Mouse (Mus musculus) spleen, adult 2 months (tissue): ENCODE data around the gene Fis1. TPM values are rescaled to one million over a fixed set of nuclear protein-coding genes. Genes with fewer than 3 reads are reported as not detected.

ENCODE experiments used
- DNase-seq, 2 experiments: peaks; one replicate each; pipeline versions ENCODE4 v3.0.0 to v3.0.0-alpha.2; 2012 to 2021; ENCODE audit warnings: low spot score in 2 of 2, low read depth in 1 of 2
- H3K27ac ChIP-seq: fragments of 200-500 bp; 2 replicates; pipeline ENCODE4 v1.5.1; 2012; ENCODE audit warnings: low read length, inconsistent platforms; ENCODE audit not compliant: insufficient read depth
- H3K27me3 ChIP-seq: fragments of 200-500 bp; 2 replicates; pipeline ENCODE4 v1.6.1; 2012; ENCODE audit warnings: mild to moderate bottlenecking, moderate library complexity, low read length, inconsistent platforms; ENCODE audit not compliant: control insufficient read depth, insufficient read depth
- H3K36me3 ChIP-seq: fragments of 200-500 bp; 2 replicates; pipeline ENCODE4 v1.6.1; 2012; ENCODE audit warnings: mild to moderate bottlenecking, low read length, inconsistent platforms; ENCODE audit not compliant: control insufficient read depth, insufficient read depth
- H3K4me1 ChIP-seq: fragments of 200-500 bp; 2 replicates; pipeline ENCODE4 v1.6.1; 2011; ENCODE audit warnings: inconsistent platforms; ENCODE audit not compliant: control insufficient read depth, insufficient read depth, insufficient read length
- H3K4me3 ChIP-seq: fragments of 200-500 bp; 2 replicates; pipeline ENCODE4 v1.5.1; 2011; ENCODE audit warnings: mild to moderate bottlenecking, inconsistent platforms; ENCODE audit not compliant: insufficient read depth, insufficient read length; ENCODE audit errors: extremely low read depth
- CTCF ChIP-seq: fragments of 200-500 bp; IDR thresholded peaks from 2 replicates; pipeline ENCODE4 v1.5.1; 2011; ENCODE audit warnings: mild to moderate bottlenecking, inconsistent platforms; ENCODE audit not compliant: insufficient read depth, insufficient read length, insufficient replicate concordance; ENCODE audit errors: extremely low read depth
- POLR2A ChIP-seq: fragments of 200-500 bp; IDR thresholded peaks from 2 replicates; pipeline ENCODE4 v1.6.1; 2011; ENCODE audit warnings: low read depth, low read length, inconsistent platforms
- WGBS: fragments of 180-500 bp; shearing (Covaris S2); methylation state at CpG from one replicate; pipeline ENCODE4 v1.1.7; 2018; 5-methylcytosine and 5-hydroxymethylcytosine counted together
- polyA plus RNA-seq: library from polyadenylated mRNA; depleted of rRNA; stranded (reverse); fragments of >200 nt; gene quantifications from 2 replicates; pipeline ENCODE4 v1.2.3, GENCODE M21; 2012

Fis1 gene
- polyA plus RNA-seq, 1 experiment, result 130 TPM

DNA sequence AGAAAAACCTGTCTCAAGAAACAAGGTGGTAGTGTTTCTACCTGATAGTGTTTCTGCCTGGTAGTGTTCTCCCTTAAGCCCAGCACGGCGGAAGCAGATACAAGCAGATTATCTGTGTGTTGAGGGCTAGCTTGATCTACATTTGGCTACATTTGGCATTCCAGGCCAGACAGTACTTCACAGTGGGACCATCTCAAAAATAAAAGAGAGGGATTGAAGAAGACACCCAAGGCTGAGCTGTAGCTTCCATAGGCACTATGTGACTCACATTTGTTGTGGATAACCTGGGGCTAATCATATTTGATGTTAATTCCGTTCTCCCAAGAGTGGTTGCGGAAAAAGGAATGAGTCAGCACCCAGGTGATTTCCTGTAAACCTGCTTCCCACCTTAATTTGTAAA, 922 bp upstream of the Fis1 start:
- no peaks in the 10 kb centered on the region for H3K4me1 ChIP-seq
- H3K27ac ChIP-seq, result no peak overlapping the region
- TF ChIP-seq POLR2A (no peak), CTCF (no peak)
- no peaks in the 10 kb centered on the region for H3K36me3 ChIP-seq
- no peaks in the 10 kb centered on the region for H3K27me3 ChIP-seq
- WGBS, result 67% methylated on average over 4 of the region's 4 CpGs
- no peak for DNase-seq
- H3K4me3 ChIP-seq, result no peak overlapping the region

- H3K36me3 ChIP-seq, result no peaks in the 10 kb centered on the region
- H3K27me3 ChIP-seq, result no peaks in the 10 kb centered on the region
- DNase-seq, result no peak
- no peak for TF ChIP-seq POLR2A
- no peak for TF ChIP-seq CTCF
- no peaks in the 10 kb centered on the region for H3K4me1 ChIP-seq
- 9% methylated on average over 12 of the region's 12 CpGs for WGBS
- peak overlapping the region; percentile 35; the same call in 1 of the 2 replicates for H3K27ac ChIP-seq
- peak overlapping the region; percentile 64 for H3K4me3 ChIP-seq
These were observed 421 bp downstream of the Fis1 start for GRCm38 (mm10) chr5:136953440-136953951.

- Histone ChIP-seq H3K27ac (no peak overlapping the region), H3K27me3 (no peaks in the 10 kb centered on the region), H3K4me3 (no peak overlapping the region), H3K4me1 (no peaks in the 10 kb centered on the region), H3K36me3 (no peaks in the 10 kb centered on the region)
- TF ChIP-seq POLR2A (no peak), CTCF (no peak)
- 85% methylated on average over 4 of the region's 4 CpGs for WGBS
- no peak for DNase-seq
These were observed 2.5 kb downstream of the Fis1 start for GRCm38 (mm10) chr5:136955622-136956021.

- WGBS, result 95% methylated on average over 1 of the region's 1 CpGs
- H3K27me3 ChIP-seq, result no peaks in the 10 kb centered on the region
- H3K4me3 ChIP-seq, result no peak overlapping the region
- TF ChIP-seq POLR2A (no peak), CTCF (no peak)
- DNase-seq, result no peak
- no peaks in the 10 kb centered on the region for H3K36me3 ChIP-seq
- no peak overlapping the region for H3K27ac ChIP-seq
- no peaks in the 10 kb centered on the region; the same call in 1 of the 2 replicates for H3K4me1 ChIP-seq
These were observed 4.2 kb downstream of the Fis1 start for GRCm38 (mm10) chr5:136957250-136957649.

GRCm38 (mm10) chr5:136958991-136959605, 6.0 kb downstream of the Fis1 start:
- H3K27me3 ChIP-seq, result no peaks in the 10 kb centered on the region
- H3K4me1 ChIP-seq, result peaks cover 3% of the 10 kb centered on the region; the same call in 1 of the 2 replicates
- DNase-seq, result no peak
- peaks cover 8% of the 10 kb centered on the region; the same call in 1 of the 2 replicates for H3K36me3 ChIP-seq
- H3K27ac ChIP-seq, result no peak overlapping the region
- no peak for TF ChIP-seq CTCF
- TF ChIP-seq POLR2A, result no peak
- 83% methylated on average over 5 of the region's 5 CpGs for WGBS
- H3K4me3 ChIP-seq, result no peak overlapping the region

- H3K36me3 ChIP-seq, result peaks cover 11% of the 10 kb centered on the region; the same call in 1 of the 2 replicates
- no peaks in the 10 kb centered on the region for H3K27me3 ChIP-seq
- H3K4me3 ChIP-seq, result no peak overlapping the region
- H3K4me1 ChIP-seq, result peaks cover 3% of the 10 kb centered on the region; the same call in 1 of the 2 replicates
- H3K27ac ChIP-seq, result no peak overlapping the region
- TF ChIP-seq CTCF, result no peak
- TF ChIP-seq POLR2A, result no peak
- WGBS, result 93% methylated on average over 6 of the region's 6 CpGs
- no peak for DNase-seq
These were observed 7.0 kb downstream of the Fis1 start for GRCm38 (mm10) chr5:136960053-136960452.
